Mouse (Mus musculus): ENCODE results near the gene Msi2. TPM values are rescaled to one million over a fixed set of nuclear protein-coding genes. Genes with fewer than 3 reads are reported as not detected.

The Msi2 gene
- total RNA-seq, 2 experiments from 2014 or later, result 156 to 165 TPM

GRCm38 (mm10) chr11:88715299-88715698 is 3.0 kb downstream of the Msi2 start:
- no peak for DNase-seq
- intact Hi-C loops (cut with DNase I; ENCODE audit: low total_unique reads), result no loop called here

GRCm38 (mm10) chr11:88714127-88714526 is 4.2 kb downstream of the Msi2 start:
- intact Hi-C loops (cut with DNase I; ENCODE audit: low total_unique reads), result no loop called here
- no peak for DNase-seq

GRCm38 (mm10) chr11:88713479-88713878 is 4.8 kb downstream of the Msi2 start:
- intact Hi-C loops (cut with DNase I; ENCODE audit: low total_unique reads), result no loop called here
- no peak for DNase-seq

DNA sequence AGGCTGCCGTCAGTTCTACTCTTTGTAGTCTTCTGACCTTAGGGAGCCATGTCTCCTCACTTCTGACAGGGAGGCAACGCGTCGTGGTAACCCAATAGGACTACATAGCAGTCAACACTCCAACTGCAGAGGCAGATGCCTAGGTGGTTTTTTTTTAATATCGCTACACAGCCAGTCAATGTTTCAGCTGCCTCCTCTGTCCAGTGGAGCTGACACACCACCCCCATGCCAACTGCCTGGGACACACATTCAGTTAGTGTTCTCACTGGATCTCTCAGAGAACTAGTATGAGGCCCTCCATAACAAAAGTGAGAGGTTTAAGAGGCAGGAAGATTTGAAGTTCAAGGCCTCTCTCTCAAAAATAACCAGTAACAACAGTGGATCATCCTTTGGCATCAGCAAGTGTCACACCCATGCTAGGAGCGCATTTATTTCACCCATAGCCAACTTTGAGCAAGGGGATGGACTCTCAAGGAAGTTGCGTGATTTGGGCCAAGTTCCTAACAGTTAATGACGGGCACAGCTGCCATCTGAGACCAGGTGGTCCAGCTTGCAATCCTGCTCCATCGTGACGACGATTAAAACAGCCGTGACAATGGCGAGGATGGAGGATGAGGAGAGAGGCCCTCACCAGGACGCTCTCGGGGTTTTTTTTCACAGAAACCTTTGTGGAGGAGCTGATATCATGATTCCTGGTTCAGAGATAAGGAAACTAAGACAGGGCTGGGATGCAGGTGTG is 8.3 kb downstream of the Msi2 start:
- no peak for DNase-seq
- intact Hi-C loops (cut with DNase I; ENCODE audit: low total_unique reads), result no loop called here

- DNase-seq, result no peak
- intact Hi-C loops (cut with DNase I; ENCODE audit: low total_unique reads), result no loop called here
Measured at GRCm38 (mm10) chr11:88707228-88707775, 11.0 kb downstream of the Msi2 start.

DNA sequence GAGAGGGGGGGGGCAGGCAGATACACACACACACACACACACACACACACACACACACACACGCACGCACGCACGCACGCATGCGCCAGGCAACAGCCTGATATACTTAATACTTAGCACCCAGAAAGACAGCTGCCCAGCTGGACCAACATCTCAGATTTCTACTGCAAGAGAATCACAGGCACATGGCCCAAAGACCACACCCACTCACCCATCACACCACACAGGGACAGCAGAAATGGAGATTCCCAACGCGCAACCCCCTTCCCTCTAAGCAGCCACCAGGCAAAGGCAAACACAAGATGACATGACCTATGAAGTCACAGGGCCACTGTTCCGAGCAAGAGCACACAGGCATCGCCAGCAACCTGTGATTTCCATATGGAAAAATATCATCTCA is 13.6 kb downstream of the Msi2 start:
- no peak for DNase-seq
- intact Hi-C loops (cut with DNase I; ENCODE audit: low total_unique reads), result loop anchor here (5.0 kb wide), 1 partner anchor 37 kb away; no protein-coding TSS in a partner anchor

DNA sequence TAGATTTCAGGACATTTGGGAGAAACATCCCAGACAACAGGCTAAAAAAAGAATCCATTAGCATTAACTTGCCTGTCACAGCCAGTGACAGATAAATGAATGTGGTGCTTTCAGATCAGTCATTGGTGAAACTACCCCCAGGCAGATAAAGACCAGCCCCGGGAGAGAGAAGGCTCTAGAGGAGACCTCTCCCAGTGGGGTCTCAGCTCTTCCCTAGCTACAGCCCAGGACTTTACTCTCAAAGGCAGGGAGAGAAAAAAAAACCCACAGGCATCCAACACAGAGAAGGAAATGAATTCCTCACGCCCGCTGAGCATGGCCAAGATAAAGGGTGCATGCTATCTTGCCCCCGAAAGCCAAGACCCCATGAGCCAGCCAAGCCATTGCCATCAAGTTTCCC is 15.1 kb downstream of the Msi2 start:
- DNase-seq, result no peak
- intact Hi-C loops (cut with DNase I; ENCODE audit: low total_unique reads), result loop anchor here (5.0 kb wide), 1 partner anchor 36 kb away; no protein-coding TSS in a partner anchor

DNA sequence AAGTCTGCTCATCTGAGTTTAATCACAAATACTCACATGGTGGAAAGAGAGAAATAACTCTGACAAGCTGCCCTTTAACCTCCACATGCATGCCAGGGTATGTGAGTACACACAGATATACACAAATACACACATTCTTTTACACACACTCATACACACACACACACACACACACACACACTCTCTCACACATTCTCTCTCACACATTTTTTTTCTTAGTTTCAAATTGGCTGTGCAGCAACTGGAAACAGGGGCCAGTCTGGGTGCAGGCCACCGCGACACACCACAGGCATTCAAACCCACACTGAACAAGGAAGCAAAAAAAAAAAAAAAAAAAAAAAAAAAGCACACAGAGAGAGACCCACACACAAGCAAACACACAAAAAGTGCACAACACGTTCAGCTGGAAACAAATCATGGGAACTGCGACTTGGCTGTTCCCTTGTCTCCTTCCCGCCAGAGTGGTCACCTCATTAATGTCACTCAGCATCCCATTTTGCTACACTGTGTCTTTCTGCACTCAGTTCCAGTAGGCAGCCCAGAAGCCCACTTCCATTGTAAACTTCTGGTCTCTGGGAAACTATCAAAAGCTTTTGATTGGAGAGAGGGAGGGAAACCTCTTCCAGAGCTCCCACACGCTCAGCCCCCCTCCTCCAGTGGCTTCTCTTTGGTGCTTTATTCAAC is 16.2 kb downstream of the Msi2 start:
- DNase-seq, result no peak
- intact Hi-C loops (cut with DNase I; ENCODE audit: low total_unique reads), result loop anchor here (5.0 kb wide), 1 partner anchor 35 kb away; no protein-coding TSS in a partner anchor

GRCm38 (mm10) chr11:88701020-88701419 is 17.3 kb downstream of the Msi2 start:
- intact Hi-C loops (cut with DNase I; ENCODE audit: low total_unique reads), result loop anchor here (5.0 kb wide), 1 partner anchor 34 kb away; no protein-coding TSS in a partner anchor
- DNase-seq, result no peak

DNA sequence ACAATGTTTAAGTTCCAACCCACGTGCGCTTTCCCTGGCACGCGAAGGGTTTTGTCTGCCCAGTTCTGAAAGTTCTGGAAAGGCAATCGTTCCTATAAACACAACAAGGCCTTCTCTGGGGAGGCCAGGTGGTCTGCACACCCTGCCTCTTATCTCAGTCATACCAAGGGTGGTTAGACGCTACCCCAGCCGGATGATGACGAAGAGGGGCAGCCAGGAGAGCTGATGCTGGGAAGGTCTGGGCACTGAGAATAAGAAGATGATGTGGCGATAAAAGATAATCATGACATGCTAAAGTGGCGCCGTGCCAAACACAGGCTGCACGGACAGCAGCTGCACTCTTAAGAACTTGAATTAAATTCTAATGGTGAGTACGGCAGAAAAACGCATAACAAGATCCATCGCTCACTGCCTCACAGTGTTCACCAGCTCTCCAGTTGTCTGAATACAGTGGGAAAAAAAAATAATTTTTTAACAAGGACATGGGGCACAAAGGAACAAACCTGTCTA is 18.1 kb downstream of the Msi2 start:
- intact Hi-C loops (cut with DNase I; ENCODE audit: low total_unique reads), result loop anchor here (5.0 kb wide), 1 partner anchor 33 kb away; no protein-coding TSS in a partner anchor
- no peak for DNase-seq

DNA sequence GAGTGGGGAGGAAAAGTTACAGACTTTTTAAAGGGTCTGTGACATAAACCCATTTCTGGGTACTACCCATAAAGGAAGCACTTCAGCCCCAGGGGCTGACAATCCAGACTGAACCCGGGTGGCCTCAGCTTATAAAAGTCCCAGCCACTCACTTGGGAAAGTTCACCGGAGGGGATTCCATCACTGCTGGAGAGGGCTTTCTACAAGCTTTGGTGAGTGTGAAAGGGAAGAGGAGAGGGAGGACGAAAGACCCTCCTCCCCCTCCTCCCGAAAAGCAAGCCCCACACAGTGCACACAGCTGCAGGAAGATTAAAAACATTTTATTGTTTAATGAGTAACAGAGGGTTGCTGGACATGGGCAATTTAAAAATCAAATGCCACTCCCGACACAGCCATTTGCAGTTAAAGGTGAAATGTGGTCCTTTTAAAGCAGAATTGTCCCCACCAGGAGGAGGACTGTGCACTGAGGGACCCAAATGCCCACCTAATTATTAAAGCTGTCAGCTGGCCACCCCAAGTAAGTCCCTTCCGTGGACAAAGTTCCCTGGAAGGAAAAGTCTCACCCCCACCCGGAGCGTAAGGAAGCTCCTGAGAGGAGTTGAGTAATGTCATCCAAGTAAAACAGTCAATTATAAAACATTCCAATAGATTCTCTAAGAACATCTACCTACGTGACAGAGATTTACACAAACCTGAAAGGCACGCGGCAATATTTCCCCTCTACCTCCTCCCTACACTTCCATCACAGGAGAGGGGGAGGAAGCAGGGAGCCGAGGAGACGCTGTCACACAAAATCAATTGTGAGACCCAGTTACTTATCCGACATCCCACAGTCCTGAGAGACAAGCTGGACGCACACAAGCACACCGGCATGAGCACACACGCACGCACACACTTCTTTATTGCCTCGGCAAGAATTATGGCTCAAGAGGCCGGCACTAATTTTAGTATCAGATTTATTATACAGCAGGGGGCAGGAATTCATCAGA is 24.1 kb downstream of the Msi2 start:
- intact Hi-C loops (cut with DNase I; ENCODE audit: low total_unique reads), result no loop called here
- DNase-seq, result no peak

GRCm38 (mm10) chr11:88693002-88693769 is 25.1 kb downstream of the Msi2 start:
- intact Hi-C loops (cut with DNase I; ENCODE audit: low total_unique reads), result no loop called here
- no peak for DNase-seq

GRCm38 (mm10) chr11:88692374-88692773 is 25.9 kb downstream of the Msi2 start:
- intact Hi-C loops (cut with DNase I; ENCODE audit: low total_unique reads), result no loop called here
- DNase-seq, result no peak

GRCm38 (mm10) chr11:88690556-88691287 is 27.6 kb downstream of the Msi2 start:
- no peak for DNase-seq
- intact Hi-C loops (cut with DNase I; ENCODE audit: low total_unique reads), result no loop called here

GRCm38 (mm10) chr11:88689831-88690459 is 28.4 kb downstream of the Msi2 start:
- DNase-seq, result no peak
- intact Hi-C loops (cut with DNase I; ENCODE audit: low total_unique reads), result no loop called here

DNA sequence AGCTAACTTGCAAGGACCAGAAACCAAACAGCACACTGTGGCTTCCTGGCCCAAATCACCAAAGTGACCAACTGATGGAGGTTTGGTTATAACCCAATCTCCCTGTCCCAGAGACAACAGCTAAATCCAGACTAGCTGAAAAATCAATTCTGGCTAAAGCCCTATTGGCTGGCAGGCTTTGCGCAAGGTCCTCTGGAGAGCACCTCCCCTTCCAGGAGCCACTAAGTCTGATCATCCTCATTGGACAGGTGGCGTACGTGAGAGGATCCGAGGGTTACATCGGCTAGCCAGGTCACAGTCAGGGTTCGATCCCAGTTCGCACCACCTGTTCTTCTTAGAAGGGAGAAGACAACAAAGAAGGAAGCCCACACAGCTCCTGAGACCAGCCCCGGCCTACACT is 29.7 kb downstream of the Msi2 start:
- no peak for DNase-seq
- intact Hi-C loops (cut with DNase I; ENCODE audit: low total_unique reads), result no loop called here

GRCm38 (mm10) chr11:88687711-88688110 is 30.6 kb downstream of the Msi2 start:
- DNase-seq, result no peak
- intact Hi-C loops (cut with DNase I; ENCODE audit: low total_unique reads), result no loop called here

Data from gastrocnemius, postnatal 14 days (tissue).